Mouse (Mus musculus): ENCODE measurements at regions not wholly inside any gene's neighbourhood (a gene's known extent, or its start where the extent isn't known, plus 50 kb on each side); places are given as distances from the start of the nearest gene placed in this dataset.
"Not testable (repeated sequence)": the region's sequence is repeated elsewhere in the genome, so short reads cannot be mapped to it uniquely, and the experiment has no call there.

- no peak for DNase-seq (ENCODE audit: low read depth, low spot score)
Measured at GRCm38 (mm10) chr16:15368383-15369163, 51.3 kb downstream of the Gm21897 start.

- DNase-seq (ENCODE audit: low read depth, low spot score): no peak
Measured at GRCm38 (mm10) chr16:15372844-15373243, 55.6 kb downstream of the Gm21897 start.

- no peak for DNase-seq (ENCODE audit: low read depth, low spot score)
Measured at GRCm38 (mm10) chr16:15373961-15374360, 56.7 kb downstream of the Gm21897 start.

GRCm38 (mm10) chr16:15385557-15386240, 68.4 kb downstream of the Gm21897 start:
- no peak for DNase-seq (ENCODE audit: low read depth, low spot score)

GRCm38 (mm10) chr16:15386241-15386574, 69.0 kb downstream of the Gm21897 start:
- DNase-seq (ENCODE audit: low read depth, low spot score): peak; percentile 4

- DNase-seq (ENCODE audit: low read depth, low spot score): no peak
Measured at GRCm38 (mm10) chr16:15389892-15390291, 72.6 kb downstream of the Gm21897 start.

- DNase-seq (ENCODE audit: low read depth, low spot score): no peak
Measured at GRCm38 (mm10) chr16:15430352-15430751, 113.1 kb downstream of the Gm21897 start.

- no peak for DNase-seq (ENCODE audit: low read depth, low spot score)
Measured at GRCm38 (mm10) chr16:15432681-15433080, 115.4 kb downstream of the Gm21897 start.

GRCm38 (mm10) chr16:15462856-15463255, 145.6 kb downstream of the Gm21897 start:
- not testable (repeated sequence) for DNase-seq (ENCODE audit: low read depth, low spot score)

GRCm38 (mm10) chr16:15473875-15474274, 156.6 kb downstream of the Gm21897 start:
- no peak for DNase-seq (ENCODE audit: low read depth, low spot score)

GRCm38 (mm10) chr16:15478876-15479275, 161.6 kb downstream of the Gm21897 start:
- no peak for DNase-seq (ENCODE audit: low read depth, low spot score)

GRCm38 (mm10) chr16:15491328-15491999, 174.2 kb downstream of the Gm21897 start:
- DNase-seq (ENCODE audit: low read depth, low spot score): no peak

GRCm38 (mm10) chr16:15493236-15493635, 176.0 kb downstream of the Gm21897 start:
- DNase-seq (ENCODE audit: low read depth, low spot score): no peak

All from embryo, embryonic 11.5 days (tissue).